Mouse (Mus musculus) heart, embryonic 13.5 days (tissue): ENCODE data around the gene Tex38. TPM values are rescaled to one million over a fixed set of nuclear protein-coding genes. Genes with fewer than 3 reads are reported as not detected.

ENCODE experiments used
- ATAC-seq: fragments of 200-750 bp; cut with Nextera tagmentation; 2 replicates; pipeline ENCODE4 v1.8.0; 2017; ENCODE audit warnings: moderate TSS enrichment; ENCODE audit not compliant: insufficient number of reproducible peaks, low FRiP score, low TSS enrichment; ENCODE audit errors: extremely low read depth
- H3K27ac ChIP-seq: fragments of 300-500 bp; sonication (generic); replicated peaks from 2 replicates; pipeline ENCODE4 v1.5.1; 2015; ENCODE audit warnings: moderate library complexity, mild to moderate bottlenecking, inconsistent platforms
- H3K27me3 ChIP-seq: fragments of 300-500 bp; sonication (generic); replicated peaks from 2 replicates; pipeline ENCODE4 v1.6.1; 2015; ENCODE audit warnings: mild to moderate bottlenecking, inconsistent platforms
- H3K36me3 ChIP-seq: fragments of 300-500 bp; sonication (generic); 2 replicates; pipeline ENCODE4 v1.6.1; 2015; ENCODE audit warnings: mild to moderate bottlenecking, inconsistent platforms
- H3K4me1 ChIP-seq: fragments of 300-500 bp; sonication (generic); 2 replicates; pipeline ENCODE4 v1.6.1; 2015; ENCODE audit warnings: inconsistent platforms
- H3K4me2 ChIP-seq: fragments of 300-500 bp; sonication (generic); 2 replicates; pipeline ENCODE4 v1.6.1; 2015; ENCODE audit warnings: inconsistent platforms, mild to moderate bottlenecking, moderate library complexity
- H3K4me3 ChIP-seq: fragments of 300-500 bp; sonication (generic); 2 replicates; pipeline ENCODE4 v1.5.1; 2015; ENCODE audit warnings: moderate library complexity, mild to moderate bottlenecking, inconsistent platforms
- H3K9ac ChIP-seq: fragments of 300-500 bp; sonication (generic); 2 replicates; pipeline ENCODE4 v1.6.1; 2015; ENCODE audit warnings: inconsistent platforms, mild to moderate bottlenecking, moderate library complexity
- H3K9me3 ChIP-seq: fragments of 300-500 bp; sonication (generic); 2 replicates; pipeline ENCODE4 v1.6.1; 2016; ENCODE audit warnings: inconsistent platforms
- WGBS: fragments of 180-500 bp; shearing (Covaris S2); methylation state at CpG from one replicate; pipeline ENCODE4 v1.1.7; 2015; ENCODE audit warnings: mixed read lengths; 5-methylcytosine and 5-hydroxymethylcytosine counted together
- polyA plus RNA-seq: library from polyadenylated mRNA; unstranded; fragments of >200 nt; fragmentation: Nextera tagmentation; extraction: Ambion mirVana; gene quantifications from 2 replicates; pipeline ENCODE4 v1.2.1, GENCODE M21; 2015

Gene Tex38
- 0.19 TPM in 1 of 2 replicates, not detected in the other for polyA plus RNA-seq

DNA sequence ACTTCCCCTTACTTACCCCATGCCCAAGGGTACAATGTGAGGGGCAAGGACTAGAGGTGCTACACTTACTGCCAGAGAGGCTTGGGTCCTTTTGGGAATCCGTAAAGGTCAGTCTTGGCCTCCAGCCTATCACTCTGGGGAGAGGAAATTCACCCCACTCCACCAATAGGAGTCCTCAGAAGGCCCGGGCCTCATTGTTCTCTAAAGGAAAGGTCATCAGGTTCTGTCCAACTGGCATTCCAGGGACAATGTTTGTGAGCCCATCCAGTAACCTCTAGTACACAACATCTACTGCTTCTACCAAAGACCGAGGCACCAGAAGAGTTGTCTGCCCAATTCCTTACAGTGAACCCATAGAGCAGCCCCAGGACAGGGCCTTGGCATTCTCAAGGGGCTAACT is at the start of gene Tex38:
Gene Tex38 (minus strand): TSS at position 101 of the 400 bp plus-strand sequence.
- WGBS, result 69% methylated on average over 3 of the region's 3 CpGs
- Histone ChIP-seq H3K27ac (no peak within 1 kb of the TSS), H3K4me1 (peaks cover 23% of the 10 kb centered on the region), H3K27me3 (no peaks in the 10 kb centered on the region), H3K4me3 (no peak within 1 kb of the TSS), H3K9me3 (no peaks in the 10 kb centered on the region), H3K9ac (no peak within 1 kb of the TSS), H3K4me2 (no peak within 1 kb of the TSS), H3K36me3 (peaks cover 25% of the 10 kb centered on the region)
- no peak for ATAC-seq

DNA sequence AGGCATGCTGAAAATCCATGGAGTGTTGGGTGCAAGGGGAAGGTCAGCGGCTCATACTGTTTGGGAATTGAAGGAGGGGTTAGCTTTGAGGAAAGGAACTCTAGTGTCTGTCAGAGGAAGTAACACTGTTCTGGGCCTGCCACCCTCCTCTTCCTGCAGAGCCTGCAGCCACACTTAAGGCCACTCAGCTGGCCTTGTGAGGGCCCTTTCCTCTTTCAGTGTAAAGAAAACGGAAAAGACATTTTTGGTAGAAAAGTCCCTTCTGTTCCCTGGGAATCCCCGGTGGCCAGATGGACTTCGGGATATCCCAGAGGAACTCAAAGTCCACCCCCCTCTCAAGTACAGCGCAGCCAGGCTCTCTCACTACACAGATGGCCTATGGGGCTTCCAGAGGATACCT is 49.7 kb upstream of the Tex38 start:
- WGBS, result 61% methylated on average over 5 of the region's 5 CpGs
- peaks cover 46% of the 10 kb centered on the region for H3K36me3 ChIP-seq
- H3K4me3 ChIP-seq, result no peak overlapping the region
- peaks cover 29% of the 10 kb centered on the region for H3K4me1 ChIP-seq
- H3K9ac ChIP-seq, result no peak overlapping the region
- no peaks in the 10 kb centered on the region for H3K9me3 ChIP-seq
- H3K4me2 ChIP-seq, result peak overlapping the region; percentile 85
- ATAC-seq, result no peak
- no peaks in the 10 kb centered on the region for H3K27me3 ChIP-seq
- no peak overlapping the region; the same call in 1 of the 2 replicates for H3K27ac ChIP-seq

DNA sequence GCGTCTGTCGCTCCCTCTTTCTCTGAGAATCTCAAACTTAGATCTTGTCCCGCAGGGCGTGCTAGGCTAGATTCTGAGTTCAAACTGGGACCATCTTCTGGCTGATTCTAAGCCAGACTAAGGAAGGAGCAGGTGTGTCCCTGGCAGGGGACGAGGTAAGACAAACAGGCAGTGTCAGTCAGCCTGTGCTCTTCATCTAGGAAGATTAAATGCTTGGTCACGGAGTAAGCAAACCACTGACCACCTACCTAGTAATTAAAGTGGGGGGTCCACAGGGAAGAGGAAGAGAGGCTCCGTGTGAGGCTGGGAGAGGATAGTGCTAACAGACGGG is 47.7 kb upstream of the Tex38 start:
- Histone ChIP-seq H3K36me3 (peaks cover 27% of the 10 kb centered on the region), H3K27ac (peak overlapping the region; percentile 91; the same call in 1 of the 2 replicates), H3K9ac (peak overlapping the region; percentile 92), H3K4me1 (peaks cover 47% of the 10 kb centered on the region), H3K9me3 (no peaks in the 10 kb centered on the region), H3K4me3 (peak overlapping the region; percentile 93), H3K27me3 (no peaks in the 10 kb centered on the region), H3K4me2 (peak overlapping the region; percentile 85)
- WGBS, result 5% methylated on average over 8 of the region's 8 CpGs
- ATAC-seq, result no peak

DNA sequence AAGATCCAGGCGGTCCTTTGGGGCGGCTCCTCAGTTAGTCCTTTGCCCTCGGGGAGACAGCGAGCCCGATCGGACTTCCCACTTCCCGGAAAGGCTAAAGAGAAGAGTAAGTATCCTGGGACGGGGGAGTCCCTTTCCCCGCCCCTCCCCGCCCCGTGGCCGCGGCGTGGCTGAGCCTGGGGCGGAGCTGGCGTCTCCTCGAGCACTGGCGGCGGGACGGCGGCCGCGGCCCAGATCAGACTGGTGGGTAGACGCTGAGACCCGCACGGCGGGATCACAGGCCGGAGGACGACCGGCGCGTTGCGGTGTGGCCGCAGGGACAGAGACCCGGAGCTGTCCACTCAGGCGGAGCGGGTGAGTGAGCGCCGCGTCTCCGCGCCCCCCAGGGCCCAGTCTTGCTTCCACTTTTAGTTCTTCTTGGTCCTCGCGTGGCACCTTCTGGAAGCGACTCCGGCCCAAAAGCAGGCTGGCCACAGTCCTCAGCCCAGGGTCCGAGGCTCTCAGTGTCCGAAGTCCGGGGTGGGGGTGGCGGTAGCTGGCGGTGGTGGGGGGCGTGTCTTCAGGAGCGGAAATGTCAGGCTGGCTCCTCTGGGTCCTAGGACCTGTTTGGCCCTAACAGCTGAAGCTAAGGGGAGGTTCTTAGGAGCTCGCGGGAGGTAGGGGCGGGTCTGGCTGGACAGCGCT is 47.2 kb upstream of the Tex38 start, which contains the start of gene Mob3c:
Gene Mob3c (plus strand): TSS at position 205 of the 684 bp plus-strand sequence.
- H3K9me3 ChIP-seq, result no peaks in the 10 kb centered on the region
- H3K27me3 ChIP-seq, result no peaks in the 10 kb centered on the region
- peak within 1 kb of the TSS; percentile 92 for H3K9ac ChIP-seq
- peaks cover 52% of the 10 kb centered on the region for H3K4me1 ChIP-seq
- under 1% methylated on average over 57 of the region's 57 CpGs for WGBS
- peak; percentile 82 for ATAC-seq
- H3K36me3 ChIP-seq, result peaks cover 22% of the 10 kb centered on the region
- peak within 1 kb of the TSS; percentile 91 for H3K27ac ChIP-seq
- H3K4me2 ChIP-seq, result peak within 1 kb of the TSS; percentile 85
- H3K4me3 ChIP-seq, result peak within 1 kb of the TSS; percentile 93

DNA sequence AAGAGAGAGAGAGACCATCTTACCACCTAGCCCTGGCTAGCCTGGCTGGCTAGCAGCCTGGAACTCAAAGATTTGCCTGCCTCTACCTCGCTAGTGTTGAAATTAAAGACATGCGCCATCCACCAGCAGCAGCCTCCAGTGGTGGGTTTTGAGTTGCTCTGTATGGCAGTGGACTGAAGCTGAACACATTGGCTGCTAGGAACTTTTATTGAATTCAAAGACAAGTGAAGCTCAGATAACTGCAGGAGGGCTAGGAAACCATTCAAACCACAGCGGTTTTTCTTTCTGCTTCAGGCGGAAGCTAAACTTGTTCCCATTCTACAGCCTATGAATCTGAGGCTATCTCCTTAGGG is 46.7 kb upstream of the Tex38 start:
- H3K4me2 ChIP-seq, result peak overlapping the region; percentile 85
- H3K36me3 ChIP-seq, result peaks cover 17% of the 10 kb centered on the region
- no peaks in the 10 kb centered on the region for H3K9me3 ChIP-seq
- no peaks in the 10 kb centered on the region for H3K27me3 ChIP-seq
- H3K27ac ChIP-seq, result peak overlapping the region; percentile 91
- ATAC-seq, result no peak
- peak overlapping the region; percentile 92 for H3K9ac ChIP-seq
- 2% methylated on average over 4 of the region's 4 CpGs for WGBS
- H3K4me1 ChIP-seq, result peaks cover 57% of the 10 kb centered on the region
- H3K4me3 ChIP-seq, result peak overlapping the region; percentile 93

DNA sequence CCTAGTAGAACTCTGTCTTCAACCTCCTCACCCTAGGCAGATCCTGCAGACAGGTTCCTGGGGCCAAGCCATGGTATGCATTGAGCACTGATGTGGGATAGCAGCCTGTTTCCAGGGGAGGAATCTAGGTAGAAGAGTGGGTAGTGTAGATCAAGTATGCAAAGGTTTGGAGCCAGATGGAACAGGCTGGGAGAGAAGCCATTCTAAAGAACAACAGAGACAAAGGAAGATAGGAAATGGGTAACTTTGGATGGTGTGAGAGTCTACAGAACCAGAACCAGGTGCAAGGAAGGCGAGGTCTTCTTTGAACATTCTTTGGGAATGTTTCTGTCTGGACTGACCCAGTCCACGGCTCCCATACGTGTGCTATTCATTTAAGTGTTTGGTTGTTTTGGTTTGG is 46.2 kb upstream of the Tex38 start:
- no peak overlapping the region for H3K27ac ChIP-seq

DNA sequence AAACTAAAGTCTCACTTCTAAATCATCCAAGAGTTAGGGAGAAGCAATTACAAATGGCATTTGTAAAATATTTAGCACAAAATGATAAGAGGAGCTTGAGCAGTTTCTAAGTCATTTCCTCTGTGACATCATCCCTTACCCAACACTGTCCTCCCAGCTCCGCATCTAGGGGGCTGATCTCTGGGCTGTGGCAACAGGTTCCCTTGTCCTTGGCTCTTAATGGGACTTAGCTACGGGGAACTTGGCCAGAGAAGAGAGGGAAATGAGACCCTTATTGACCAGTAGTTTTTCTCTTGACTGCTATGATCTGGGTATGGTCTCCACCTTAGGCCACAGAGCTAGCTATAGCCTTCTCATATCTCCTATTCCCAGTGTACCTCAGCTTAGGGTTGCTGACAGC is 44.5 kb upstream of the Tex38 start:
- Histone ChIP-seq H3K4me2 (no peak overlapping the region), H3K4me1 (peaks cover 74% of the 10 kb centered on the region), H3K36me3 (no peaks in the 10 kb centered on the region), H3K9me3 (no peaks in the 10 kb centered on the region), H3K4me3 (no peak overlapping the region), H3K27me3 (no peaks in the 10 kb centered on the region), H3K9ac (no peak overlapping the region), H3K27ac (no peak overlapping the region)
- ATAC-seq, result no peak
- WGBS, result 65% methylated on average over 2 of the region's 2 CpGs

More for the DNA sequence above, 46.2 kb upstream of the Tex38 start:
- no peaks in the 10 kb centered on the region for H3K27me3 ChIP-seq
- peak overlapping the region; percentile 85 for H3K4me2 ChIP-seq
- peaks cover 61% of the 10 kb centered on the region for H3K4me1 ChIP-seq
- H3K4me3 ChIP-seq, result peak overlapping the region; percentile 93; the same call in 1 of the 2 replicates
- H3K9me3 ChIP-seq, result no peaks in the 10 kb centered on the region
- peaks cover 12% of the 10 kb centered on the region for H3K36me3 ChIP-seq
- no peak overlapping the region; the same call in 1 of the 2 replicates for H3K9ac ChIP-seq
- ATAC-seq, result no peak
- WGBS, result 63% methylated on average over 3 of the region's 3 CpGs

DNA sequence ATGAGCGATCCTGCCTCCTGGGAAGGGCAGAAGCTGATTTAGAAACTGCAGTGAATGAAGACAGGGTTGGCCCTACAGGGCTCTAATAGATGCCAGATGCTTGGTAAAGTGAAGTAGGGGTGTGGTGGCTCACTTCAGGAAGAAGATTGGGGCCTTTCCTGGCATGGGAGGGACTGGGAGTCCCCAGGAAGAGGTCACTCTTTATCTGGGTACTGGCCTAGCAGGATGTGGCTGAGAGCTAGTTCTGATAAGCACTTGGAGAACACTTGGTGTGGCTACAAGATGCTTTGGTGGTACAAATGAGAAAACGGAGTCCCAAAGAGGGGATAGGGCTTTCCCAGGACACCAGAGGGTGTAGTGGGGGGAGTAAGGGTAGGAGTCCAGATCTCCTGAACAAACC is 43.4 kb upstream of the Tex38 start:
- WGBS, result 30% methylated on average over 2 of the region's 2 CpGs
- no peak overlapping the region for H3K9ac ChIP-seq
- peak overlapping the region; percentile 61 for H3K27ac ChIP-seq
- H3K4me3 ChIP-seq, result no peak overlapping the region
- H3K27me3 ChIP-seq, result no peaks in the 10 kb centered on the region
- peaks cover 8% of the 10 kb centered on the region; the same call in 1 of the 2 replicates for H3K36me3 ChIP-seq
- peaks cover 63% of the 10 kb centered on the region for H3K4me1 ChIP-seq
- ATAC-seq, result no peak
- no peaks in the 10 kb centered on the region for H3K9me3 ChIP-seq
- no peak overlapping the region for H3K4me2 ChIP-seq

DNA sequence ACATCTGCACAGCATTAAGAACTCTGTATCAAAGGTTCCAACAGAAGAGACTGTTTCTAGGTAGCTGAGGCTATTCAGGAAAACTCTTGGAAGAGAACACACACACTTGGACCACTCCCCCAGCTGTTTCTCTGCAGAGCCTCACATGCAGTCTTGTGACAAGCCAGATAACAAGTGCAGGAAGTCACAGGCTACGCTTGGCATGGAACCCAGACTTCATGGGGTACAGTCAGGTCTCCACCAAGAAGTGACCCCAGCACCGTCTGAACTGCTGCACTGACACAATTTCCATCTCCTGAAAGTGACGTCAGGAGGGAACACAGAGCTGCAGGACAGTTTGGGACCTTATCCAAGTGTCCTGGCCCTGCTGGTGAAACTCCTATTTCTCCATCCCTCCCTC is 41.1 kb upstream of the Tex38 start:
- Histone ChIP-seq H3K4me2 (no peak overlapping the region), H3K4me3 (no peak overlapping the region), H3K27ac (peak overlapping the region; percentile 40), H3K4me1 (peaks cover 48% of the 10 kb centered on the region), H3K27me3 (no peaks in the 10 kb centered on the region), H3K9me3 (no peaks in the 10 kb centered on the region), H3K36me3 (peaks cover 8% of the 10 kb centered on the region; the same call in 1 of the 2 replicates), H3K9ac (no peak overlapping the region)
- ATAC-seq, result peak; percentile 27; the same call in 1 of the 2 replicates
- 22% methylated on average over 3 of the region's 3 CpGs for WGBS

DNA sequence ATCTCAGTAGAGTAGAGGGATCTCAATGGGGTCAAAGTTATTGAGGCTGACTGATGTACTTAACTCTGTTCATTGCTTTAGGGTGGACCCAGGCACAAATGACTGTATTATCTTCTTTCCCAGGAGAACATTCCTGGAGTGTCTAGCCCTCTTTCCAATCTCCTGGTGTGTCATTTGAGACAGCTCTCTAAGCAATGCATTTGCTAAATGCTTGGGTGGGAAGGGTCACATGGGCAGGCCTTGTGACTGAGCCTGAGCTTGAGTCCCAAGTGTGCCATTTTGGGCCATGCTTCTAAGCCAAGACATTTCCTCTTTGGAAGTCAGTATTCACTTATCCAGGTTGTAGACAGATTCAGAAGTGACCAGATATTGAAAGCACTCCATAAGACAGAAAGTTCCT is 40.6 kb upstream of the Tex38 start:
- H3K9me3 ChIP-seq, result no peaks in the 10 kb centered on the region
- peaks cover 11% of the 10 kb centered on the region for H3K36me3 ChIP-seq
- peaks cover 47% of the 10 kb centered on the region for H3K4me1 ChIP-seq
- no peaks in the 10 kb centered on the region for H3K27me3 ChIP-seq
- peak overlapping the region; percentile 40 for H3K27ac ChIP-seq
- no peak for ATAC-seq
- H3K9ac ChIP-seq, result no peak overlapping the region
- H3K4me2 ChIP-seq, result no peak overlapping the region
- no peak overlapping the region for H3K4me3 ChIP-seq

DNA sequence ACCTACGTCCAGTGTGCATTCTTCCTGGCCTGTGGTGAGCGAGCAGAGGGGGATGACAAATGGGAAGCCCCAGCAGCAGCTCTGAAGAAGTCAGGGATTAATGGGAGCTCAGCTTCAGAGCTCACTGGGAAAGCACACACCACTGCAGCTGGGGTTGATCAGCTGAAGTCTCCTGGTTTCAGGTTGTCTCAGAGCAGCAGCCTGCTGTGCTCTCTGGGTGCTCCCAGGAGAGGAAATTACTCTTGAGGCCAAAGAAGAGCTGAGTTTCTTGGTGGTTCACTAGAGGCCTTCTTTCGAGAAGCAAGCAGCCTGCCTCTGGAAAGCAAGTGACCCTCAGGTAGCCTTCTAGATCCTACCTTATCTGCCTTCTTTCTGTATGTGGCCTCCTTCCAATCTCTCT is 40.1 kb upstream of the Tex38 start:
- Histone ChIP-seq H3K36me3 (peaks cover 16% of the 10 kb centered on the region), H3K27me3 (no peaks in the 10 kb centered on the region), H3K4me1 (peaks cover 47% of the 10 kb centered on the region), H3K9ac (no peak overlapping the region), H3K4me2 (no peak overlapping the region), H3K4me3 (no peak overlapping the region), H3K27ac (no peak overlapping the region), H3K9me3 (no peaks in the 10 kb centered on the region)
- ATAC-seq, result no peak
- WGBS, result 64% methylated on average over 3 of the region's 3 CpGs

DNA sequence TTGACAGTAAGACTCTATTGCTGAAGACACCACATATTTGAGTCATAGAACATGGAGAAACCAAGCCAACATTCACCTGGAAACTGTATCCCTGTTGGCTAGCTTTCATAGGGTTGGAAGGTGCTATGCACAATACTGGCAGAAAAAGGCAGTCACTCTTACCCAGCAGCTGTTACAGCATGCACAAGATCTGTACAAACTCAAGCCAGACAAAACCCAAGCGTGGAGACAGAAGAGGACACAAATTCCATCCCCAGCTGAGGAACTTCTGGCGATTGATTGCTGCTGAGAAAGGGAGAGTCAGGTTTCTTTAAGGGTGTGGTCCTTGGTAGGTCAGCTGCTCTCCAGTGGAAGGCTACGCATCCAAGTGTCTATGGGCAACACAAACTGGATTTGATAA is 39.4 kb upstream of the Tex38 start:
- Histone ChIP-seq H3K9ac (no peak overlapping the region), H3K4me3 (no peak overlapping the region), H3K27me3 (no peaks in the 10 kb centered on the region), H3K9me3 (no peaks in the 10 kb centered on the region), H3K36me3 (peaks cover 24% of the 10 kb centered on the region), H3K4me2 (no peak overlapping the region), H3K27ac (no peak overlapping the region), H3K4me1 (peaks cover 45% of the 10 kb centered on the region)
- 43% methylated on average over 3 of the region's 3 CpGs for WGBS
- ATAC-seq, result no peak
